Mouse (Mus musculus) erythroblast, adult 5-6 weeks (primary cell): ENCODE results near the gene Gm9857. TPM values are rescaled to one million over a fixed set of nuclear protein-coding genes. Genes with fewer than 3 reads are reported as not detected.

Experiments used
- total RNA-seq, 2 experiments: library from RNA; stranded (forward) in 1 of 2; stranded (reverse) in 1 of 2; fragments of 150-400 nt in 1 of 2; fragments of 200-764, 138-1000 nt in 1 of 2; gene quantifications; 2 replicates each; pipeline versions ENCODE4 v1.2.3 to v1.2.4; 2015 to 2017; ENCODE audit warnings: low replicate concordance in 2 of 2

Gm9857 gene
- total RNA-seq, 2 experiments from 2014 or later, result not detected

Other genes with a start within 250 kb of the Gm9857 start
- 8.2 and 25.0 TPM in 2 replicates for gene Gpsm2, start 218.1 kb downstream of the Gm9857 start, total RNA-seq (2015; ENCODE audit: low replicate concordance)
- gene Gpsm2, start 218.1 kb downstream of the Gm9857 start, total RNA-seq (2017; ENCODE audit: low replicate concordance), result 47.5 and 64.2 TPM in 2 replicates
- gene Aknad1, start 200.8 kb downstream of the Gm9857 start, total RNA-seq (2015; ENCODE audit: low replicate concordance), result 1.3 and 6.3 TPM in 2 replicates
- 1.6 and 8.6 TPM in 2 replicates for gene Aknad1, start 200.8 kb downstream of the Gm9857 start, total RNA-seq (2017; ENCODE audit: low replicate concordance)
- gene Stxbp3, start 99.9 kb downstream of the Gm9857 start, total RNA-seq (2015; ENCODE audit: low replicate concordance), result 15.8 and 25.7 TPM in 2 replicates
- gene Stxbp3, start 99.9 kb downstream of the Gm9857 start, total RNA-seq (2017; ENCODE audit: low replicate concordance), result 16.0 and 21.0 TPM in 2 replicates
- not detected in 2 replicates for gene Fndc7, start 50.4 kb downstream of the Gm9857 start, total RNA-seq (2015; ENCODE audit: low replicate concordance)
- gene Fndc7, start 50.4 kb downstream of the Gm9857 start, total RNA-seq (2017; ENCODE audit: low replicate concordance), result 0.14 and 1.4 TPM in 2 replicates
- 51.4 and 52.3 TPM in 2 replicates for gene Prpf38b, start 28.7 kb downstream of the Gm9857 start, total RNA-seq (2015; ENCODE audit: low replicate concordance)
- 128 and 134 TPM in 2 replicates for gene Prpf38b, start 28.7 kb downstream of the Gm9857 start, total RNA-seq (2017; ENCODE audit: low replicate concordance)
- not detected in 2 replicates for gene Henmt1, start 572 bp downstream of the Gm9857 start, total RNA-seq (2015; ENCODE audit: low replicate concordance)
- gene Henmt1, start 572 bp downstream of the Gm9857 start, total RNA-seq (2017; ENCODE audit: low replicate concordance), result not detected in 2 replicates
- gene Fam102b, start 87.2 kb upstream of the Gm9857 start, total RNA-seq (2015; ENCODE audit: low replicate concordance), result 6.3 and 10.2 TPM in 2 replicates
- gene Fam102b, start 87.2 kb upstream of the Gm9857 start, total RNA-seq (2017; ENCODE audit: low replicate concordance), result 6.3 and 6.5 TPM in 2 replicates
- gene Slc25a54, start 140.0 kb upstream of the Gm9857 start, total RNA-seq (2015; ENCODE audit: low replicate concordance), result not detected in 2 replicates
- gene Slc25a54, start 140.0 kb upstream of the Gm9857 start, total RNA-seq (2017; ENCODE audit: low replicate concordance), result not detected in 2 replicates
- gene Slc25a24, start 182.7 kb upstream of the Gm9857 start, total RNA-seq (2015; ENCODE audit: low replicate concordance), result 14.8 and 18.8 TPM in 2 replicates
- 25.9 and 28.1 TPM in 2 replicates for gene Slc25a24, start 182.7 kb upstream of the Gm9857 start, total RNA-seq (2017; ENCODE audit: low replicate concordance)